Mouse (Mus musculus): ENCODE data around the gene Smyd1.

GRCm38 (mm10) chr6:71242811-71243210 lies 79.2 kb downstream of the Smyd1 start:
- TF ChIP-seq CTCF (IDR thresholded peaks at IDR 0.05; ENCODE audit: low read depth, low read length), result no peak
- no peak for TF ChIP-seq GATA1 (IDR thresholded peaks at IDR 0.05; ENCODE audit: borderline replicate concordance, low read length)
- no peak for TF ChIP-seq TAL1 (conservative IDR thresholded peaks at IDR 0.05; ENCODE audit: low read depth, low read length)
- no peak for TF ChIP-seq POLR2AphosphoS5 (IDR thresholded peaks at IDR 0.05; ENCODE audit: insufficient replicate concordance, low read depth, low read length)
- TF ChIP-seq GATA2 (IDR thresholded peaks at IDR 0.05; ENCODE audit: borderline replicate concordance, low read depth, low read length), result no peak

All from G1E (cell line).